Mouse (Mus musculus): ENCODE measurements around the gene Ptgr1.
A peak's percentile ranks its signal among the peaks of the same experiment; 100 is the strongest.

Gene Ptgr1

GRCm38 (mm10) chr4:58986540-58987190 is at the start of gene Ptgr1:
Ptgr1 (minus strand) TSS chr4:58987119.
- DNase-seq: peak; percentile 82

- DNase-seq: peak; percentile 9
Observed at GRCm38 (mm10) chr4:59035786-59036350, 48.9 kb upstream of the Ptgr1 start.

GRCm38 (mm10) chr4:59034918-59035785 is 48.2 kb upstream of the Ptgr1 start, which contains the start of gene Gng10:
Gng10 (plus strand) TSS chr4:59035088.
- DNase-seq: peak; percentile 70

- DNase-seq: no peak
Observed at GRCm38 (mm10) chr4:59034325-59034917, 47.5 kb upstream of the Ptgr1 start.

- DNase-seq: no peak
Observed at GRCm38 (mm10) chr4:59016922-59017321, 30.0 kb upstream of the Ptgr1 start.

- no peak for DNase-seq
Observed at GRCm38 (mm10) chr4:59015181-59015580, 28.3 kb upstream of the Ptgr1 start.

GRCm38 (mm10) chr4:59011446-59011845 is 24.5 kb upstream of the Ptgr1 start:
- no peak for DNase-seq

GRCm38 (mm10) chr4:59009696-59010095 is 22.8 kb upstream of the Ptgr1 start:
- DNase-seq: no peak

- no peak for DNase-seq
Observed at GRCm38 (mm10) chr4:59009186-59009585, 22.3 kb upstream of the Ptgr1 start.

- no peak for DNase-seq
Observed at GRCm38 (mm10) chr4:59007974-59008373, 21.1 kb upstream of the Ptgr1 start.

GRCm38 (mm10) chr4:59007016-59007415 is 20.1 kb upstream of the Ptgr1 start:
- DNase-seq: no peak

GRCm38 (mm10) chr4:59006211-59006610 is 19.3 kb upstream of the Ptgr1 start:
- DNase-seq: no peak

GRCm38 (mm10) chr4:59003806-59004200 is 16.9 kb upstream of the Ptgr1 start:
- no peak for DNase-seq

GRCm38 (mm10) chr4:59002948-59003805 is 16.3 kb upstream of the Ptgr1 start, which contains the start of gene Gm20503:
Gm20503 (plus strand) TSS chr4:59003210.
- peak; percentile 94 for DNase-seq

GRCm38 (mm10) chr4:59000614-59001013 is 13.7 kb upstream of the Ptgr1 start:
- DNase-seq: peak; percentile 13

- peak; percentile 74 for DNase-seq
Observed at GRCm38 (mm10) chr4:58999686-59000085, 12.8 kb upstream of the Ptgr1 start.

GRCm38 (mm10) chr4:58998688-58999087 is 11.8 kb upstream of the Ptgr1 start:
- DNase-seq: no peak

GRCm38 (mm10) chr4:58997081-58997480 is 10.2 kb upstream of the Ptgr1 start:
- no peak for DNase-seq

- no peak for DNase-seq
Observed at GRCm38 (mm10) chr4:58995251-58995693, 8.4 kb upstream of the Ptgr1 start.

GRCm38 (mm10) chr4:58994762-58995161 is 7.8 kb upstream of the Ptgr1 start, which contains the start of gene Dnajc25:
Dnajc25 (plus strand) TSS chr4:58995062.
- no peak for DNase-seq

GRCm38 (mm10) chr4:58992195-58992594 is 5.3 kb upstream of the Ptgr1 start:
- DNase-seq: no peak

Measured in right cerebral cortex, adult 18-20 months (tissue).